Mouse (Mus musculus) cerebellum, postnatal 4 days (tissue): ENCODE measurements around the gene Rad51ap2.
A peak's percentile ranks its signal among the peaks of the same experiment; 100 is the strongest.

ENCODE experiments used
- DNase-seq, 2 experiments: peaks; one replicate each; pipeline ENCODE4 v3.0.0; 2022; ENCODE audit warnings: low spot score in 2 of 2, mixed read lengths in 1 of 2

The Rad51ap2 gene

GRCm38 (mm10) chr12:11455549-11456194, at the start of gene Rad51ap2:
Gene Rad51ap2, plus strand, starts transcription at chr12:11456079.
- peak; percentile 70 to 86 for DNase-seq

- DNase-seq, result no peak
Observed at GRCm38 (mm10) chr12:11407679-11408078, 48.2 kb upstream of the Rad51ap2 start.

GRCm38 (mm10) chr12:11418112-11418511, 37.8 kb upstream of the Rad51ap2 start:
- no peak for DNase-seq

- DNase-seq, result no peak
Observed at GRCm38 (mm10) chr12:11427396-11427795, 28.5 kb upstream of the Rad51ap2 start.

- no peak for DNase-seq
Observed at GRCm38 (mm10) chr12:11433126-11433525, 22.8 kb upstream of the Rad51ap2 start.

- DNase-seq, result no peak
Observed at GRCm38 (mm10) chr12:11433716-11434115, 22.2 kb upstream of the Rad51ap2 start.

- no peak for DNase-seq
Observed at GRCm38 (mm10) chr12:11434446-11434845, 21.4 kb upstream of the Rad51ap2 start.

GRCm38 (mm10) chr12:11435246-11436022, 20.4 kb upstream of the Rad51ap2 start:
- DNase-seq, result no peak

GRCm38 (mm10) chr12:11436023-11436350, 19.9 kb upstream of the Rad51ap2 start:
- DNase-seq, result no peak

- peak; percentile 65 to 80 for DNase-seq
Observed at GRCm38 (mm10) chr12:11436497-11437265, 19.2 kb upstream of the Rad51ap2 start, which contains the start of gene Vsnl1. Gene Vsnl1, minus strand, starts transcription at chr12:11436613.

- peak; percentile 87 to 89 for DNase-seq
Observed at GRCm38 (mm10) chr12:11437266-11437906, 18.5 kb upstream of the Rad51ap2 start.

GRCm38 (mm10) chr12:11437907-11438447, 17.9 kb upstream of the Rad51ap2 start:
- no peak for DNase-seq

GRCm38 (mm10) chr12:11454146-11454545, 1.7 kb upstream of the Rad51ap2 start:
- no peak for DNase-seq

GRCm38 (mm10) chr12:11456213-11456612, 334 bp downstream of the Rad51ap2 start:
- DNase-seq, result no peak

GRCm38 (mm10) chr12:11456632-11457031, 753 bp downstream of the Rad51ap2 start:
- DNase-seq, result no peak
